8 mouse cellular contexts compared by ENCODE assay signal in genomic region chr17:3558356-3558870, GRCm38 (mm10). TPM values are rescaled to one million over a fixed set of nuclear protein-coding genes. Genes with fewer than 3 reads are reported as not detected.
DNase-seq lines count a peak whose midpoint lies in the region; ATAC-seq lines count a peak whose summit lies in the region.

No protein-coding gene starts in this region.

- intact Hi-C loops in left cerebral cortex, postnatal 4 days (cut with DNase I): no loop called here

- peak overlapping the region; percentile 66 for H3K4me2 ChIP-seq in hindbrain, embryonic 13.5 days
- H3K4me2 ChIP-seq in liver, embryonic 16.5 days (ENCODE audit: low read depth, low read length): peak overlapping the region; percentile 78
- peak overlapping the region; percentile 41 for H3K4me2 ChIP-seq in stomach, embryonic 14.5 days (replicated peaks; ENCODE audit: low read depth, low read length)

- no peak for ATAC-seq in hindbrain, embryonic 13.5 days (ENCODE audit: low FRiP score)
- ATAC-seq in liver, embryonic 16.5 days (ENCODE audit: low read depth): no peak
- no peak for ATAC-seq in stomach, embryonic 14.5 days (ENCODE audit: insufficient number of reproducible peaks, insufficient read depth, low FRiP score, low read depth)
- ATAC-seq in erythroid progenitor cell, adult 5-6 weeks (replicated peaks; ENCODE audit: low FRiP score, poor library complexity, severe bottlenecking): no peak

- DNase-seq in cerebellum, adult 9-11 months: peak; percentile 38
- no peak for DNase-seq in cerebellum, postnatal 10 days
- DNase-seq in left cerebral cortex, postnatal 4 days: no peak

- no peak overlapping the region for H3K9ac ChIP-seq in hindbrain, embryonic 13.5 days
- H3K9ac ChIP-seq in liver, embryonic 16.5 days (ENCODE audit: low read depth, low read length): peak overlapping the region; percentile 66
- H3K9ac ChIP-seq in stomach, embryonic 14.5 days (replicated peaks; ENCODE audit: low read depth, low read length): no peak overlapping the region; the same call in 1 of the 2 replicates

- H3K9me3 ChIP-seq in hindbrain, embryonic 13.5 days: no peaks in the 10 kb centered on the region
- no peaks in the 10 kb centered on the region for H3K9me3 ChIP-seq in liver, embryonic 16.5 days (replicated peaks; ENCODE audit: control insufficient read depth, low read length)
- no peaks in the 10 kb centered on the region for H3K9me3 ChIP-seq in stomach, embryonic 14.5 days (ENCODE audit: control insufficient read depth, low read depth, low read length)

- H3K27me3 ChIP-seq in hindbrain, embryonic 13.5 days: no peaks in the 10 kb centered on the region
- no peaks in the 10 kb centered on the region for H3K27me3 ChIP-seq in liver, embryonic 16.5 days (ENCODE audit: control insufficient read depth, insufficient read depth, low read depth, low read length)
- H3K27me3 ChIP-seq in stomach, embryonic 14.5 days (ENCODE audit: control insufficient read depth, insufficient read depth, low read length): no peaks in the 10 kb centered on the region

- peak overlapping the region; percentile 61; the same call in 1 of the 2 replicates for H3K27ac ChIP-seq in brown adipose tissue, adult 24 weeks (replicated peaks; ENCODE audit: low read depth, low read length)
- peak overlapping the region; percentile 91 for H3K27ac ChIP-seq in hindbrain, embryonic 13.5 days
- peak overlapping the region; percentile 87 for H3K27ac ChIP-seq in liver, embryonic 16.5 days (ENCODE audit: low read length)
- peak overlapping the region; percentile 74 for H3K27ac ChIP-seq in stomach, embryonic 14.5 days (ENCODE audit: low read length)

- 67% methylated on average over 9 of the region's 9 CpGs for WGBS in hindbrain, embryonic 13.5 days
- 71% methylated on average over 9 of the region's 9 CpGs for WGBS in liver, embryonic 16.5 days (ENCODE audit: insufficient replicate concordance)
- 79% methylated on average over 9 of the region's 9 CpGs for WGBS in stomach, embryonic 14.5 days

- no peaks in the 10 kb centered on the region for H3K36me3 ChIP-seq in hindbrain, embryonic 13.5 days
- no peaks in the 10 kb centered on the region for H3K36me3 ChIP-seq in liver, embryonic 16.5 days (ENCODE audit: control insufficient read depth, insufficient read depth)
- no peaks in the 10 kb centered on the region; the same call in 1 of the 2 replicates for H3K36me3 ChIP-seq in stomach, embryonic 14.5 days (ENCODE audit: control insufficient read depth, insufficient read depth, low read length)

- H3K4me3 ChIP-seq in brown adipose tissue, adult 24 weeks (ENCODE audit: insufficient read depth, low read depth, low read length): peak overlapping the region; percentile 56
- H3K4me3 ChIP-seq in hindbrain, embryonic 13.5 days: peak overlapping the region; percentile 58
- H3K4me3 ChIP-seq in liver, embryonic 16.5 days (ENCODE audit: low read depth, low read length): peak overlapping the region; percentile 89
- peak overlapping the region; percentile 56 for H3K4me3 ChIP-seq in stomach, embryonic 14.5 days (ENCODE audit: low read depth, low read length)

- no peaks in the 10 kb centered on the region for H3K4me1 ChIP-seq in brown adipose tissue, adult 24 weeks (ENCODE audit: control insufficient read depth, insufficient read depth, insufficient read length, low read length)
- peaks cover 16% of the 10 kb centered on the region for H3K4me1 ChIP-seq in hindbrain, embryonic 13.5 days (replicated peaks)
- H3K4me1 ChIP-seq in liver, embryonic 16.5 days (ENCODE audit: control insufficient read depth, low read depth, low read length): peaks cover 19% of the 10 kb centered on the region
- H3K4me1 ChIP-seq in stomach, embryonic 14.5 days (ENCODE audit: control insufficient read depth, insufficient read depth, low read length): peaks cover 9% of the 10 kb centered on the region

RNA-seq across cellular contexts. Expression of gene Tfb1m, which starts 0.8 kb away (rescaled TPM):
- polyA plus RNA-seq in brown adipose tissue, adult 24 weeks (2012; ENCODE audit: insufficient read depth, insufficient read length, missing spikeins): 11.6 and 14.5 TPM in 2 replicates
- polyA plus RNA-seq in hindbrain, embryonic 13.5 days (2015; fragmentation: Nextera tagmentation; extraction: Ambion mirVana): 14.0 and 14.5 TPM in 2 replicates
- 10.1 and 11.0 TPM in 2 replicates for polyA plus RNA-seq in liver, embryonic 16.5 days (2015; fragmentation: Nextera tagmentation; extraction: Ambion mirVana)
- polyA plus RNA-seq in stomach, embryonic 14.5 days (2014; fragmentation: Nextera tagmentation; extraction: Ambion mirVana): 17.6 and 20.1 TPM in 2 replicates
- 1 to 10 TPM; 4.8 to 5.2 TPM for total RNA-seq in left cerebral cortex, postnatal 4 days (2021)
- total RNA-seq in erythroid progenitor cell, adult 5-6 weeks (2015; ENCODE audit: low replicate concordance): 16.2 and 18.4 TPM in 2 replicates
- total RNA-seq in erythroid progenitor cell, adult 5-6 weeks (2017; ENCODE audit: low replicate concordance): 7.6 and 17.2 TPM in 2 replicates

RNA-seq across cellular contexts. Expression of gene Cldn20, which starts 26.1 kb away (rescaled TPM):
- polyA plus RNA-seq in brown adipose tissue, adult 24 weeks (2012; ENCODE audit: insufficient read depth, insufficient read length, missing spikeins): not detected in 2 replicates
- 0.27 and 0.53 TPM in 2 replicates for polyA plus RNA-seq in hindbrain, embryonic 13.5 days (2015; fragmentation: Nextera tagmentation; extraction: Ambion mirVana)
- 0.13 and 0.20 TPM in 2 replicates for polyA plus RNA-seq in liver, embryonic 16.5 days (2015; fragmentation: Nextera tagmentation; extraction: Ambion mirVana)
- polyA plus RNA-seq in stomach, embryonic 14.5 days (2014; fragmentation: Nextera tagmentation; extraction: Ambion mirVana): 0.55 and 0.70 TPM in 2 replicates
- 1 to 10 TPM; 4.0 to 4.1 TPM for total RNA-seq in left cerebral cortex, postnatal 4 days (2021)
- not detected in 2 replicates for total RNA-seq in erythroid progenitor cell, adult 5-6 weeks (2015; ENCODE audit: low replicate concordance)
- total RNA-seq in erythroid progenitor cell, adult 5-6 weeks (2017; ENCODE audit: low replicate concordance): not detected in 2 replicates
